Mouse (Mus musculus): ENCODE data around the gene A1cf. TPM values are rescaled to one million over a fixed set of nuclear protein-coding genes. Genes with fewer than 3 reads are reported as not detected.

A1cf gene
- total RNA-seq, 2 experiments from 2014 or later = not detected

DNA sequence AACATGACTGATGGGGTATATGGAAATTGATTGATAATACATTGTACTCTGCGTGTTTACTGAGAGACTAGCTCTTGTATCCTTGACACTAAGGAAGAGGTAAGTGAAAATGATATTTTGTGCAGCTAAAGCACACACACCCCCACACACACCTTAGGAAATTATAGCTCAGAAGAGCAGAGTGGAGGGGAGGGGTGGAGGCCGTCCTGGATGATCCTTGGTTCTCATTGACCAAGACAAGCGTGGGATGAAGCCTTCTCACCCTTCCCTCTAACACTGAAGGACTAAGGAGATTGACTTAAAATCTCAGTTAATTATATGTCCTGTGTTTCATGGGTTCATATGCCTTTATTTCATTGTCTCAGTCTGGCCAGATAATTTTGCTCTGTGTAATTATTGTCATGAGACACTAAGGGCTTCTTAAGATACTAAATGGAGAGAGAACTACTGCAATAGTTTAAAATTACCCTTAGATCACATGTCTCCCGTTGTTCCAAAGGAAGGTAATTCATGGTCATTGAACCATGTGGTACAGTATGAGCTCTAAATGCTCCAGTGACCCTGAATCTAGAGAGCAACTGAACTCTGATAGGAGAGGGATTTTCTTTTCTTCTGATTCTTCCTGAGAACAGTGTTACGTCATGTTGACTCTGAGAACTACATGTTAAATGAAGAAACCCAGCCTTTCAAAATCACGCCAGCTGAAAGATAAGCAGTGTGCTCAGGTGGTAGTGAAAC is 55.2 kb downstream of the A1cf start:
- no peak for DNase-seq (ENCODE audit: low spot score in 2 of 2)
- intact Hi-C loops (cut with DNase I) = no loop called here

- DNase-seq (ENCODE audit: low spot score in 2 of 2) = no peak
- intact Hi-C loops (cut with DNase I) = no loop called here
These were observed 82.4 kb downstream of the A1cf start for GRCm38 (mm10) chr19:31950793-31951489.

DNA sequence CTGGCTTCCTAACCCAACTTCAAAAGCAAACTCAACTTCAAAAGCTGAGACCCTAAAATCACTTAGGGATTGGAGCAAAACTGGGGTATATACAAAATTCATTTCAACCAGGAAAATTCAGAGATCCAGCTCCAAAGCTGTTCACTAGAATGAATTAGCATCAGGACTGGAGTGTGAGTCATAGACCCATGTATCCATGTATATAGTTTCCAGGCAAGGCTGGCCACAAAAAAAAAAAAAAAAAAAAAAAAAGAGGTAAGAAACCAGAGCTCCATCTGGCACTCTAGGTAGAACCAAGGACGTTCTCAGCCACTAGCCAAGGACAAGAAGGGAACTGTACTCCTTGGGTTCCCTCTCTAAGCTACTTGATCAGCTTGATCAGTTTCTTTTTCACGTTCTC is 85.2 kb downstream of the A1cf start:
- DNase-seq (ENCODE audit: low spot score in 2 of 2) = no peak

DNA sequence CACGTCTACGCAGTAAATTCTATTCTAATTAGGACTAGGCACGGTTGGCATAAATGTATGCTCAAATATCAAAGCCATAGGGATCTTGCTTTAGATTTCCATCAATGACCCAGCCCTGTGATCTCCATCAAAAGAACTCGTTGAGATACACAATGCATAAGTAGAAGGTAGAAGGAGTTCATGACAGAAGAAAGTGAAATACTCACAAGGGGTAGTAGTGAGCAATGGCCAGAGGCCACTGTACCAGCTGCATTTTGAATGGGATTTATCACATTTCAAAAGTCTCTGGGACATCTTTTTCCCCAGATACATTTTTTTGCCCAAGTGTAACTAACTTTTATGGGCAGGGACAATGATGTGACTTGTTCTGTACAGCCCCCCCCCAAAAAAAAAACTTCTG is 85.7 kb downstream of the A1cf start:
- intact Hi-C loops (cut with DNase I) = no loop called here
- DNase-seq (ENCODE audit: low spot score in 2 of 2) = no peak

More for the DNA sequence above, 85.2 kb downstream of the A1cf start:
- intact Hi-C loops (cut with DNase I) = no loop called here

- no peak for DNase-seq (ENCODE audit: low spot score in 2 of 2)
- intact Hi-C loops (cut with DNase I) = no loop called here
These were observed 86.1 kb downstream of the A1cf start for GRCm38 (mm10) chr19:31954696-31955095.

DNA sequence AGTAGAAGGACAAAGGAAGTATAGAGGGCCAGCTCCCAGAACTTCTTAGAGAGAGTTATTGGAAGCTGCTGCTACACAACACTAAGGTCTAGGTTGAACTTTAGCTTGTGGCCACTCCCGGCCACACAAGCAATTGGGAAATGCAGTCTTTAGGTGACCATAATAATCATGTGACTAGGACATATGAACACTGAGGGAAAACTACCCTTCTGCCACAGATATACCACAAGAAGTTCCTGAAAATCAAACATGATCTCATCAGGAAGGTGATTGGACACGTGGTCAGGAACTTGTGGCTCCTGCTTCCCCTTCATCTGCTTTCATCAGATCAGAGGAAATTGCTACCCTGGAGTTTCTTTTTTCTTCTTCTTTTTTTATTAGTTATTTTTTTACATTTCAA is 87.8 kb downstream of the A1cf start:
- intact Hi-C loops (cut with DNase I) = no loop called here
- DNase-seq (ENCODE audit: low spot score in 2 of 2) = no peak

- no peak for DNase-seq (ENCODE audit: low spot score in 2 of 2)
- intact Hi-C loops (cut with DNase I) = loop anchor here (10.0 kb wide), 1 partner anchor 196 kb away; the partner anchor contains the start of gene Prkg1
These were observed 91.9 kb downstream of the A1cf start for GRCm38 (mm10) chr19:31960434-31960833.

- intact Hi-C loops (cut with DNase I) = loop anchor here (10.0 kb wide), 1 partner anchor 198 kb away; the partner anchor contains the start of gene Prkg1
- no peak for DNase-seq (ENCODE audit: low spot score in 2 of 2)
These were observed 94.6 kb downstream of the A1cf start for GRCm38 (mm10) chr19:31963147-31963546.

DNA sequence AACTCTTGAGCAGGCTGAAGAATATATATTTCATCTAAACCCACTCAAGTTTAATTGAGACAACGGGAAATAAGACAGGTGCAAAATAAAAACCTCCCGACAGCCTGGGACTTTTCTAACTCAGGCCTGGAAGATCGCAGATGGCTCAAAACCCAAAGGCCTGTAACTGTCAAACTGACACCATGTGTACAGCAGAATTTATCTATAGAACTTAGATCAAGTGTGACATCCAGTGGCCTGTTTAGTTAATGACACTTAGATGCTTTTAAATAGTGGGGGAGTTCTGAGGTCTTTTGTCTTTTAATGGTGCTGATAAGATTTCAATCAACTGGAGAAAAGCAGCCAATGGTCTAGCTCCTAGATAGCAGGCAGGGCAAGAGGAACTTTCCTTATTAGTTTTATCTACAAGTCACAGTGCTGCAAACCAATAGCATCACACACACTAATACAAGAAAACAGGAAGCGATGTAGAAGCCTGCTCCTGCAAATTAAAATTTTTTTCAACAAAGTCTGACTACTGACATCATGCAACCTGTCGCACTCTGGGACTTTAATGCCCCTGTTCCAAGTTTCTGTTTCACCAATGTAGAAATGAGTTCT is 99.5 kb downstream of the A1cf start:
- no peak for DNase-seq (ENCODE audit: low spot score in 2 of 2)
- intact Hi-C loops (cut with DNase I) = loop anchor here (10.0 kb wide), 1 partner anchor 203 kb away; the partner anchor contains the start of gene Prkg1

DNA sequence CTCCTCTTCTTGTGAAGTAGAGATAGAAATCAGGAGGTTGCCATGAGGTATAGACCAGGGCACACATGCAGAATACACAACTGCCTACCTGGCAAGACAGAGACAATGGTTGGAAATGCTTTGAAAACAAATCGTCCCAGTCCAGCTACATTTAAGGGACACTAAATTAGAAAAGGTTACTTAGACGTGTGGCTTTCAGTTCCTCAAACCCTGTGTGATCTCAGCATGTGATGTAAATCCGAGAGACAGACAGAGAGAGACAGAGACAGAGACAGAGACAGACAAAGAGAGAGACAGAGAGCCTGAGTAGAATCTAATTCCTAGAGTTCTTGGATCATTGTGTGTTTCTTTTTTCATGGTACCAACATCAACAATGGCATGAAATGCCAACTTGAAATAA is 102.8 kb downstream of the A1cf start:
- no peak for DNase-seq (ENCODE audit: low spot score in 2 of 2)
- intact Hi-C loops (cut with DNase I) = loop anchor here (5.0 to 10.0 kb wide), 3 partner anchors 61 to 713 kb away; no protein-coding TSS in a partner anchor

- intact Hi-C loops (cut with DNase I) = loop anchor here (5.0 to 10.0 kb wide), 3 partner anchors 60 to 713 kb away; no protein-coding TSS in a partner anchor
- peak; percentile 72 to 75 for DNase-seq (ENCODE audit: low spot score in 2 of 2)
These were observed 103.4 kb downstream of the A1cf start for GRCm38 (mm10) chr19:31971998-31972397.

- DNase-seq (ENCODE audit: low spot score in 2 of 2) = no peak
- intact Hi-C loops (cut with DNase I) = loop anchor here (10.0 kb wide), 2 partner anchors 499 to 709 kb away; no protein-coding TSS in a partner anchor
These were observed 107.3 kb downstream of the A1cf start for GRCm38 (mm10) chr19:31975882-31976281.

DNA sequence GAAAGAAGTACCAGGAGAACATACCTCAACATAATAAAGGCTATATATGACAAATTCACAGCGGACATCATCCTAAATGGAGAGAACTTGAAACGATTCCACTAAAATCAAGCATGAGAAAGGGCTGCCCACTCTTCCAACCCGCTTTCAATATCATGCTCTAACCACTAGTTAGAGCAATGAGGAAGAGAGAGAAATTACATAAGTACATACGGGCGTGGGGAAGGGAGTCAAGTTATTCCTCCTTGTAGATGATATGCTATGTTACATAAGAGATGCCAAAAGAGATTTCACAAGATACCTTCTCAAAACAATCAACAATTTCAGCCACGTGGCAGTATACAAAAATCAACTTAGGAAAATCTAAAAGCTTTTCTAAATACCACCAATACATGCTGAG is 122.5 kb downstream of the A1cf start:
- no peak for DNase-seq (ENCODE audit: low spot score in 2 of 2)
- intact Hi-C loops (cut with DNase I) = no loop called here

DNA sequence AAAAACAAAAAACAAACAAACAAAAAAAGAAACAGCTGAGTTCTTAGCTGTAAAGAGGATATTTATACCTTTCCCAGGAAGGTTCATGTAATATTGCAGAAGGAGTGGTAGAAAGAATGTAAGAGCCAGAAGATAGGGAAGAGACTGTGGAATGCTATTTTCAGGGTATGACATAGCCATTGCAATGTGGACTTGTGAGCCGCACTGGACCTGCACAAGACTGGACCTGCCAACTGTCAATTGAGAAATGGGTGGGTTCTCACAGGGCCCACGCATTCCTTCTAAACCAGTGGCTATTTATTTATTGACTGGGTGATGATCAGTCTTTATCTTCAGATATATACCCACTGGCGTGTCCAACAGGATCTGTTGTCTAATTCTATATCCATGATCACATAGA is 128.4 kb downstream of the A1cf start:
- intact Hi-C loops (cut with DNase I) = no loop called here
- DNase-seq (ENCODE audit: low spot score in 2 of 2) = no peak

Other genes starting within 250 kb of the A1cf start
- gene Prkg1, start 103.7 kb upstream of the A1cf start, total RNA-seq (2021) = 10 to 100 TPM; 13.8 to 20.2 TPM
- 1 to 10 TPM; 8.7 to 9.3 TPM for gene Asah2, start 239.4 kb downstream of the A1cf start, total RNA-seq (2021)